Mouse (Mus musculus): Measurements from ENCODE around the gene Ddx24.
A peak's percentile ranks its signal among the peaks of the same experiment; 100 is the strongest.

The Ddx24 gene

GRCm38 (mm10) chr12:103389982-103390381, 35.6 kb downstream of the Ddx24 start:
- no peak for DNase-seq (ENCODE audit: low read depth, low spot score)

GRCm38 (mm10) chr12:103389348-103389727, 36.3 kb downstream of the Ddx24 start:
- DNase-seq (ENCODE audit: low read depth, low spot score) = no peak

- peak; percentile 96 for DNase-seq (ENCODE audit: low read depth, low spot score)
Observed at GRCm38 (mm10) chr12:103388505-103389347, 36.9 kb downstream of the Ddx24 start, which contains the start of gene Otub2. Gene Otub2, plus strand, starts transcription at chr12:103388682.

GRCm38 (mm10) chr12:103380226-103380625, 45.4 kb downstream of the Ddx24 start:
- DNase-seq (ENCODE audit: low read depth, low spot score) = no peak

GRCm38 (mm10) chr12:103376774-103377173, 48.9 kb downstream of the Ddx24 start:
- DNase-seq (ENCODE audit: low read depth, low spot score) = peak; percentile 85

- DNase-seq (ENCODE audit: low read depth, low spot score) = peak; percentile 82
Observed at GRCm38 (mm10) chr12:103376124-103376523, 49.5 kb downstream of the Ddx24 start.

- no peak for DNase-seq (ENCODE audit: low read depth, low spot score)
Observed at GRCm38 (mm10) chr12:103373530-103374236, 51.9 kb downstream of the Ddx24 start.

GRCm38 (mm10) chr12:103371711-103372110, 53.9 kb downstream of the Ddx24 start:
- DNase-seq (ENCODE audit: low read depth, low spot score) = no peak

- DNase-seq (ENCODE audit: low read depth, low spot score) = no peak
Observed at GRCm38 (mm10) chr12:103370861-103371260, 54.8 kb downstream of the Ddx24 start.

GRCm38 (mm10) chr12:103368777-103369176, 56.9 kb downstream of the Ddx24 start:
- no peak for DNase-seq (ENCODE audit: low read depth, low spot score)

- no peak for DNase-seq (ENCODE audit: low read depth, low spot score)
Observed at GRCm38 (mm10) chr12:103368326-103368669, 57.3 kb downstream of the Ddx24 start.

GRCm38 (mm10) chr12:103367620-103368325, 57.9 kb downstream of the Ddx24 start:
- DNase-seq (ENCODE audit: low read depth, low spot score) = no peak

- DNase-seq (ENCODE audit: low read depth, low spot score) = no peak
Observed at GRCm38 (mm10) chr12:103367171-103367570, 58.5 kb downstream of the Ddx24 start.

- DNase-seq (ENCODE audit: low read depth, low spot score) = no peak
Observed at GRCm38 (mm10) chr12:103362336-103362735, 63.3 kb downstream of the Ddx24 start.

- DNase-seq (ENCODE audit: low read depth, low spot score) = no peak
Observed at GRCm38 (mm10) chr12:103361539-103362307, 63.9 kb downstream of the Ddx24 start.

- DNase-seq (ENCODE audit: low read depth, low spot score) = no peak
Observed at GRCm38 (mm10) chr12:103360812-103361211, 64.8 kb downstream of the Ddx24 start.

GRCm38 (mm10) chr12:103358951-103359801, 66.5 kb downstream of the Ddx24 start:
- no peak for DNase-seq (ENCODE audit: low read depth, low spot score)

- no peak for DNase-seq (ENCODE audit: low read depth, low spot score)
Observed at GRCm38 (mm10) chr12:103358216-103358615, 67.4 kb downstream of the Ddx24 start.
